Mouse (Mus musculus): ENCODE results near the gene Rnpep. TPM values are rescaled to one million over a fixed set of nuclear protein-coding genes. Genes with fewer than 3 reads are reported as not detected.

Gene Rnpep
- total RNA-seq (2023): 10 to 100 TPM; 30.5 to 36.6 TPM

GRCm38 (mm10) chr1:135283826-135284291, at the start of gene Rnpep:
TSS of gene Rnpep (minus strand) at chr1:135284084.

GRCm38 (mm10) chr1:135324571-135324970, 40.7 kb upstream of the Rnpep start, which contains the start of gene Lmod1:
TSS of gene Lmod1 (plus strand) at chr1:135324807.

DNA sequence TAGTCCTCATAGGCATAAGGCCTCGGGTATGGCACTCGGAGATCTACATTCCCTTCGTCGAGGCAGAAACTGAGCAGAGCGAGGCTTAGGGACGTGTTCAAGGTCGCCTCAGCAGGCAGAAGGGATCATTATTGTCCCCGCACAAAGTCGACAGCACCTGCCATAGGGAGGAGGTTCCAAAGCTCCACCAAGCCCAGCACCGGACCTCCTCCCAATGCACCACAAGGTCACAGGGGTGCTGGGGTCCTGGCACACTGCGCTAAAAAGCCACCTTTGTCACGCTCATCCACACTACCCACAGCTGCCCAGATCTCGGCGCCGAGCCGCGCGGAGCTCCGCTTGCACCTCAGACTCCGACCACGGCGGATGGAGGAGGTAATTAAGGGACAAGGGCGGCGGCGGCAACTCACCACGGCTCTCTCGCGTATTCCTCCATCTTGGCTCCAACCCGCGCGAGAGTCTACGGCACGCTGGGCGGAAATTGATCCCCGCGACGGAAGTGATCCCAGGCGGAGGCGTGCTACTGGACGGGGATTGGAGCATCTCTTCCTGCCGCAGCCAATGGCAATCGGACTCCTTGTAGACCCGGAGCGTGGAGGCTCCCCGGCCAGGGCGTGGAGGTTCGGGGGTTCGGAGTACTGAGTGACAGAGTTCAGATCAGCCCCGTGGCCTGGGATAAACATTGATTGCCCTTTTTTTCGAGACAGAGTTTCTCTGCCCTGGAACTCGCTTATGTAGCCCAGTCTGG, 29.6 kb upstream of the Rnpep start, which contains the start of gene Timm17a:
TSS of gene Timm17a (minus strand) at position 495 of the 748 bp plus-strand sequence.

DNA sequence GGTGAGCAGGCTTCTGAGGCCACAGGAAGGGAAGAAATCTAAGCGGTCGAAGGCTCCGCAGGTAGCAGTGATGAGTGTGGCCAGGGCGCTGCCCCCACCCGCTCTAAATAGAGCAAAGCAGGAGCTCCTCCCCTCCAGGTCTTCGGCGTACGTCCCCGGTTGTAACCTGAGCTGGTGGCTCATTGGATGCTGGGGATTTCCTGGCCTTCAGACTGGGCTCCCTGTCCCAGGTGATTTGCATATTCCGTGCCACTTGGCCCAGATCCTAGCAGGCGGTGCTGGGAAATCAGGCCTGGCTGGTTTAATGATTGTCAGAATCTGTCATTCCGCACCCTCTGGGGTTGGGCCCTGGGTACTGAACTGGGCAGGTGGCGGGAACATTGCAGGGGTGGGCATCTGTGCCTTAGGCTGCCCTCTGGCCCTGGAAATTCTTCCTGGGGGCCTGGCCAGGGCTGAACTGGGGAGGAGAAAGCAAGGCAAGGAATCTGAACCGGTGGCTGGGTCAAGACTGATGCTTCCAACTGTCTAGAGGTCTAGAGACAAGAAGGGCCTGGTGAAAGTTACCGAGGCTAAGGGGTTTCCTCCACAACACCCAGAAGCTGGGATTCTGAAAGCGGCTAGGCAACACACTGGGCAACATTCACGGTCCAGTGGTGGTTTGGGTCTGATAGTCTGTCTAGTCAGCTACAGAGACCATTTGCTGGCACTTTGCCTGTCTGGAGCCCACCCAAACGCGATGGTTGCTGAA, 25.3 kb downstream of the Rnpep start, which contains the start of gene Elf3:
TSS of gene Elf3 (minus strand) at position 189 of the 748 bp plus-strand sequence.

Other genes starting within 250 kb of the Rnpep start
- not detected for gene Lgr6, start 178.8 kb downstream of the Rnpep start, total RNA-seq (2023)
- gene Ptpn7, start 151.4 kb downstream of the Rnpep start, total RNA-seq (2023): 10 to 100 TPM; 31.7 to 45.4 TPM
- gene Arl8a, start 137.3 kb downstream of the Rnpep start, total RNA-seq (2023): 100 to 1,000 TPM; 105 to 126 TPM
- gene Gpr37l1, start 116.4 kb downstream of the Rnpep start, total RNA-seq (2023): not detected
- not detected for gene Elf3, start 25.5 kb downstream of the Rnpep start, total RNA-seq (2023)
- gene Timm17a, start 29.7 kb upstream of the Rnpep start, total RNA-seq (2023): 10 to 100 TPM; 41.3 to 60.5 TPM
- gene Lmod1, start 40.7 kb upstream of the Rnpep start, total RNA-seq (2023): not detected
- 1 to 10 TPM; 1.5 to 3.7 TPM for gene Shisa4, start 91.2 kb upstream of the Rnpep start, total RNA-seq (2023)
- gene Ipo9, start 146.4 kb upstream of the Rnpep start, total RNA-seq (2023): 10 to 100 TPM; 93.2 to 99.3 TPM